Mouse (Mus musculus) limb, embryonic 10.5 days (tissue): ENCODE results near the gene Mgat1. TPM values are rescaled to one million over a fixed set of nuclear protein-coding genes. Genes with fewer than 3 reads are reported as not detected.
"Not testable (repeated sequence)": the region's sequence is repeated elsewhere in the genome, so short reads cannot be mapped to it uniquely, and the experiment has no call there.

ENCODE experiments used
- DNase-seq: peaks from one replicate; pipeline ENCODE4 v3.0.0-alpha.2; 2017; ENCODE audit warnings: low spot score
- H3K27ac ChIP-seq: fragments of 300-500 bp; sonication (generic); 2 replicates; pipeline ENCODE4 v1.5.1; 2016; ENCODE audit warnings: mild to moderate bottlenecking
- H3K27me3 ChIP-seq: fragments of 300-500 bp; sonication (generic); 2 replicates; pipeline ENCODE4 v1.6.1; 2016; ENCODE audit warnings: low read depth, mild to moderate bottlenecking; ENCODE audit not compliant: poor library complexity, severe bottlenecking
- H3K36me3 ChIP-seq: fragments of 300-500 bp; sonication (generic); 2 replicates; pipeline ENCODE4 v1.6.1; 2016; ENCODE audit warnings: mild to moderate bottlenecking, moderate library complexity
- H3K4me1 ChIP-seq: fragments of 300-500 bp; sonication (generic); 2 replicates; pipeline ENCODE4 v1.6.1; 2016
- H3K4me3 ChIP-seq: fragments of 300-500 bp; sonication (generic); 2 replicates; pipeline ENCODE4 v1.5.1; 2016; ENCODE audit warnings: mild to moderate bottlenecking, moderate library complexity
- H3K9me3 ChIP-seq: fragments of 300-500 bp; sonication (generic); replicated peaks from 2 replicates; pipeline ENCODE4 v1.6.1; 2016; ENCODE audit warnings: mild to moderate bottlenecking
- WGBS: fragments of 180-500 bp; shearing (Covaris S2); methylation state at CpG from one replicate; pipeline ENCODE4 v1.1.7; 2016; 5-methylcytosine and 5-hydroxymethylcytosine counted together
- polyA plus RNA-seq: library from polyadenylated mRNA; unstranded; fragments of >200 nt; fragmentation: Nextera tagmentation; extraction: Ambion mirVana; gene quantifications from 2 replicates; pipeline ENCODE4 v1.2.1, GENCODE M21; 2016

The Mgat1 gene
- polyA plus RNA-seq, 1 experiment from 2014 or later: 46.0 TPM

DNA sequence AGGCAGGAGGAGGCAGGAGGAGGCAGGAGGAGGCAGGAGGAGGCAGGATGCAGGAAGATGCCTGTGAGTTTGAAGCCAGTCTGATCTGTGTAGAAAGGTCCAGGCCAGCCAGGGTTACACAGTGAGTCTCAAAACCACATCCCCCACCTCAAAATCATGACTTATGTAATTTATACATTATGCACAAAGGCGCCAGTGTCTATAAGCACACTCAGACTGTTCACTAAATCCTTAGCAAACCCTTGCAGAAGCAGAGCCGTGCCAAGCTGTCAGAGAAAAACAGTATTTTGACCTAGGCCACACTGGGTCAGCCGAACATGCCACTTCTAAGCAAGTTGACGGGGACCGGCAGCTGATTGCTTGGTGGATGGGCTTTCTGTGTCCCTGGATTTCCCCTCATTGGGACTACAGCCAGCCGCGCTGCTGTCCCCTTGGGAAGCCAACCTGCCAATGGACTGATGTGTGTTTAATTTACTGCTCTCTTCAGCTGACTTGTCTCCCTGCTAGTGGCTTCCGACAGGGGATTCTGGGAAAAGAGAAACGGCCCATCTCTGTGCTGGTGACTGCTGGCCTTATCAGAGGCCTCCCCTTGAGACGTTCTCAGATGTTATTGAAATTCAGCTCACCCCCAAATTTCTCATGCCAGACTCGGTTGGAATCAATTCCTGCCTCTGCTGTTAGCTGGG is 30.0 kb downstream of the Mgat1 start:
- Histone ChIP-seq H3K9me3 (no peaks in the 10 kb centered on the region), H3K4me1 (no peaks in the 10 kb centered on the region), H3K36me3 (no peaks in the 10 kb centered on the region), H3K27ac (no peak overlapping the region), H3K27me3 (no peaks in the 10 kb centered on the region), H3K4me3 (no peak overlapping the region)
- no peak for DNase-seq
- WGBS: 73% methylated on average over 11 of the region's 11 CpGs

DNA sequence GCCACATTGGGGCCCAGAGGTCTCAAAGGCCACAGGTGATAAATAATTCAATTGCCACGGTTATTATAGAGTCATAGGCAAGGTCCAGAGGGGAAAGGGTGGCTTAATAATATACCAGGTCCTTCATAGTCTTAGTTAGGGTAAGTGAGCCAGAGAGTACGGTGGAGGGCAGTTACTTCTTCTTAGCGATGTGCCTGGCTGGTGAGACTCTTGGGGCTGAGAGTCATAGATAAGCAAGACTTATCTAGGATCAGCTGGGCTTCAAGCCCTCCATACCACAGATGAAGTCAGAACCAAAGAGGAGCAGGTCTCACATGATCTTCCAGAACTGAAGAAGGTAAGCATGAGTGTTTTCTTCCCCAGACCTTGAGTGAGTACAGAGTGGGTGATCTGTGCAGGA is 34.2 kb downstream of the Mgat1 start, which contains the start of gene Olfr1393:
TSS of gene Olfr1393 (plus strand) at position 83 of the 400 bp plus-strand sequence.
- Histone ChIP-seq H3K9me3 (no peaks in the 10 kb centered on the region), H3K27ac (no peak within 1 kb of the TSS), H3K27me3 (no peaks in the 10 kb centered on the region), H3K36me3 (no peaks in the 10 kb centered on the region), H3K4me3 (no peak within 1 kb of the TSS), H3K4me1 (no peaks in the 10 kb centered on the region)
- no peak for DNase-seq
- 84% methylated on average over 3 of the region's 3 CpGs for WGBS

DNA sequence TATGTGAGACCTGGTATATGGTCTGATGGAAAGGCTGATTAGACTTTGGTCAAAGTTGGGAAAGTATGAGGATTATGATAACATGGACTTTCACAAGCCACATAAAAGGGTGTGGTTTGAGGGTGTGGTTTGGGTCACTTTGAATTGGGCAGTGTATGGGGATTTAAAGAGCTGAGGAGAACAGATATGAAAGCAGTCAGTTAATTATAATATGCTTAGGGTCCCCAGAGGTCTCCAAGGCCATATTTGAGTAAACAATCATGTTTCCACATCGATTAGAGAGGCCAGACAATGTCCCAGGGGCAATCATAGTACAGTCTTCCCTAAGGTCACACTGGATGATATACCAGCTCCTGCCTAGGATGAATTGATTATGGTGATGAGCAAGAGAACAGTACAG is 41.0 kb downstream of the Mgat1 start, which contains the start of gene Olfr1392:
TSS of gene Olfr1392 (plus strand) at position 301 of the 400 bp plus-strand sequence.
- H3K4me1 ChIP-seq, DNase-seq, H3K27ac ChIP-seq, H3K4me3 ChIP-seq, H3K36me3 ChIP-seq, H3K9me3 ChIP-seq, H3K27me3 ChIP-seq: not testable (repeated sequence)
- 65% methylated on average over 1 of the region's 1 CpGs for WGBS

DNA sequence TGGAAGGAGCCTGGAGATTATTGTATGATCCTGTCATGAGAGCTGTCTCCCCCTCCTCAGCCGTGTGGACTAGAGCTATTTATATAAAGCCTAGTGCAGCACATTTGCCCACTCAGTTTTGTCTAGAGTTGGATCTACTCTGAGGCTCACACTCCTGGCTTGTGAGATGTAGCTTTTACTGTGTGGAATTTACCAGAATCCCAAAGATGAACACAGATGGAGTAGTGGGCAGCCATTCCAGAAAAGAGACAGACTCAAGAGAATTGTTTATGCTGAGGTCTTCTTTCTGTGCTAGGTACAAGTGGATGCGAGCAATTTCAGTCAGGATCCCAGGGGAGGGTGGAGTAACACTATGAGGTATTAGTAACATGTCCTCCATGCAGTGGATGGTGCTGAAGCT is 43.3 kb downstream of the Mgat1 start:
- no peak for DNase-seq
- 82% methylated on average over 2 of the region's 2 CpGs for WGBS
- H3K36me3 ChIP-seq: no peaks in the 10 kb centered on the region
- no peaks in the 10 kb centered on the region for H3K9me3 ChIP-seq
- no peaks in the 10 kb centered on the region for H3K4me1 ChIP-seq
- H3K27me3 ChIP-seq: no peaks in the 10 kb centered on the region
- no peak overlapping the region for H3K27ac ChIP-seq
- H3K4me3 ChIP-seq: no peak overlapping the region

DNA sequence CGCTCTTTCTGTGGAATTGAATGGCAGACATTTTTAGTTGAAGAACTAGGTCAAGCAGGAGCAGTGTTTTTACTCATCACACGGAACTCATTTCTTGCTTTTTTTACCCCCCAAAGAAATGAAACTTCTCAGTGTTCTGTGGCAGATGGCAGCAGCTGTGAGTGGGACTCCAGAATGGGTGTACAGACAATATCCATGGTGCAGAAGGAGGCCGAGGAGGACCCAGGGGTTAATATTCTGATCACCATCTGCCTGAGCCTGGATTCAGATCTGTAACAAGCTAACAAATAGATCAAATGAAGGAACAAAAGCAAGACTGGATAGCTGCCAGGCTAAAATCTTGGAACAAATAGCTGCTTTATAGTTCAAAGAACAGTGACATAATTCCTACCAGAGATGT is 48.8 kb downstream of the Mgat1 start:
- no peak for DNase-seq
- Histone ChIP-seq H3K4me1 (no peaks in the 10 kb centered on the region), H3K9me3 (no peaks in the 10 kb centered on the region), H3K36me3 (no peaks in the 10 kb centered on the region), H3K27me3 (no peaks in the 10 kb centered on the region), H3K4me3 (no peak overlapping the region), H3K27ac (no peak overlapping the region)
- 89% methylated on average over 3 of the region's 3 CpGs for WGBS

DNA sequence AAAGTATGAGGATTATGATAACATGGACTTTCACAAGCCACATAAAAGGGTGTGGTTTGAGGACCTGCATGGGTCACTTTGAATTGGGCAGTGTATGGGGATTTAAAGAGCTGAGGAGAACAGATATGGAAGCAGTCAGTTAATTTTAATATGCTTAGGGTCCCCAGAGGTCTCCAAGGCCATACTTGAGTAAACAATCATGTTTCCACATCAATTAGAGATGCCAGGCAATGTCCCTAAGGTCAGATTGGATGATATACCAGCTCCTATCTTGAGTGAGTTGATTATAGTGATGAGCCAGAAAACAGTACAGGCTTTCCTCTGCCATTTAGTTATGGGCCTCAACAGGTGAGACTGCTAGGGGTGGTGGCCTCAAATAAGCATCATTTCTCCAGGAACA is 60.5 kb downstream of the Mgat1 start, which contains the start of gene Olfr10:
TSS of gene Olfr10 (plus strand) at position 301 of the 400 bp plus-strand sequence.
- no peaks in the 10 kb centered on the region for H3K36me3 ChIP-seq
- no peak within 1 kb of the TSS for H3K4me3 ChIP-seq
- H3K4me1 ChIP-seq: no peaks in the 10 kb centered on the region
- H3K27ac ChIP-seq: no peak within 1 kb of the TSS
- H3K9me3 ChIP-seq: no peaks in the 10 kb centered on the region
- H3K27me3 ChIP-seq: no peaks in the 10 kb centered on the region
- DNase-seq: no peak

DNA sequence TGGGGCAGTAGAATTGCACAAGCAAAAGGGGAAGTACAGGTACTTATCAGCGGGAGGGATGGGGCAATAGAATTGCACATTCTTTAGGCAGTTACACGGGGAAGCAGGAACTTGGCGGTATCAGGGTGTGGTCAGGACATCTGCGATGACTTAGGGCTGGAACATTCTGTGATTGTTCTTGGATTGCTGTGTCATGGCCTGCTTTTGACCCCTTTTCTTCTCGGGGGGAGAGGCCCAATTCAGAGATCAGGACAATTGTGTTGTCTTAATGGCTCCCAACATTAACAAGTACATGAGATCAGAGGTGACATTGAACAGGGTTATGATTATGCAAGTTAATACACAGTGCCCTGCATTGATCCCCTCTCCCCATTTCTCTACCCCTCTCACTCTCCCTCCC is 64.6 kb downstream of the Mgat1 start:
- H3K27ac ChIP-seq, H3K4me3 ChIP-seq, H3K9me3 ChIP-seq, H3K4me1 ChIP-seq, H3K36me3 ChIP-seq, DNase-seq, H3K27me3 ChIP-seq: not testable (repeated sequence)
- WGBS: 88% methylated on average over 5 of the region's 5 CpGs

Other genes starting within 250 kb of the Mgat1 start
- 0.11 and 0.13 TPM in 2 replicates for gene 9930111J21Rik2, start 192.9 kb upstream of the Mgat1 start, polyA plus RNA-seq
- not detected in 2 replicates for gene Tgtp2, start 180.0 kb upstream of the Mgat1 start, polyA plus RNA-seq
- 0.45 and 0.49 TPM in 2 replicates for gene Ifi47, start 167.6 kb upstream of the Mgat1 start, polyA plus RNA-seq
- not detected in 2 replicates for gene Olfr1396, start 129.3 kb upstream of the Mgat1 start, polyA plus RNA-seq
- gene Olfr1395, start 101.9 kb upstream of the Mgat1 start, polyA plus RNA-seq: not detected in 2 replicates
- gene Olfr1394, start 89.8 kb upstream of the Mgat1 start, polyA plus RNA-seq: not detected in 2 replicates
- 0.34 TPM in 1 of 2 replicates, not detected in the other for gene Btnl9, start 57.0 kb upstream of the Mgat1 start, polyA plus RNA-seq
- gene Zfp62, start 40.9 kb upstream of the Mgat1 start, polyA plus RNA-seq: 34.6 and 48.3 TPM in 2 replicates
- not detected in 2 replicates for gene Olfr1393, start 34.1 kb downstream of the Mgat1 start, polyA plus RNA-seq
- gene Olfr1392, start 41.1 kb downstream of the Mgat1 start, polyA plus RNA-seq: not detected in 2 replicates
- gene Olfr10, start 60.5 kb downstream of the Mgat1 start, polyA plus RNA-seq: not detected in 2 replicates
- not detected in 2 replicates for gene Olfr1391, start 78.6 kb downstream of the Mgat1 start, polyA plus RNA-seq
- gene Olfr1390, start 91.0 kb downstream of the Mgat1 start, polyA plus RNA-seq: not detected in 2 replicates
- gene Olfr1389, start 178.9 kb downstream of the Mgat1 start, polyA plus RNA-seq: not detected in 2 replicates
- 0.09 and 0.10 TPM in 2 replicates for gene Olfr1388, start 192.4 kb downstream of the Mgat1 start, polyA plus RNA-seq
- not detected in 2 replicates for gene Olfr1387, start 211.2 kb downstream of the Mgat1 start, polyA plus RNA-seq
- not detected in 2 replicates for gene Olfr1386, start 220.9 kb downstream of the Mgat1 start, polyA plus RNA-seq
- not detected in 2 replicates for gene Olfr1385, start 244.9 kb downstream of the Mgat1 start, polyA plus RNA-seq